Mouse (Mus musculus): ENCODE results near the gene Wnk4.
A peak's percentile ranks its signal among the peaks of the same experiment; 100 is the strongest.

The Wnk4 gene

DNA sequence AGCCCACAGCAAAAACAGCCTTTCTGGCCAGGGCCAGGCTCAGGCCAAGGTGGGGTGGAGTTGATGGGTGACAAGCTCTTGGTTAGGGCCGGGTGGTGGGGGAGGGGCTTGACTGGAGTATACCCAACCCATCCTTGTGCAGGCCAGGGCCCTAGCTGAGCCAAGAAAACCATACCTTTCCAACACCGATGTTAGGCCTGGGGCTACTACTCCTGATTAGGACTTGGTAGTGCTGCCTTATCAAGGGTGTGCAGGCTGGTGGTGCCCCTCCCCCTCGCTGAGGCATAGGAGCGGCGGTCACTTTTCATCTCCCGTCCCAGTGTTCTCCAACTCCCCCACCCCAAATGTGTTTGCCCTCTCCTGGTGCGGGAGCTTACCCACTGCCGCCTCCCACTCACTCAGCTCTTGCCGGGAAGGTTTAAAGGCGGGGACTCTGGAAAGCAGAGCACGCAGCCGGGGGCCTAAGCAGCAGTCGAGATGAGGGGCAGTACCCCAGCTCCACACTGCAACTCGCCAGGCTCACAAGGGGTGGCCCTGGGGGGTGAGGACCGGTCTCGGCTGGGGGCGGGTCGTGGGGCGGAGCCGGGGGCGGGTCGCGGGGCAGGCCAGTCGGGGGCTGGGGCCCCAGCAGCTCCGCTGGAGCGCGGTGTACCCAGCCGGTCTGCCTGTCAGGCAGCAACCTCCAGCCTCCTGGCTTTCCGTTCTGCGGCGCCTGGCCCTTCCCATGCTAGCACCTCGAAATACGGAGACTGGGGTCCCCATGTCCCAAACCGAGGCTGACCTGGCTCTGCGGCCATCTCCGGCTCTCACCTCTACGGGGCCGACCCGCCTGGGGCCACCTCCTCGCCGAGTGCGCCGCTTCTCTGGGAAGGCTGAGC is at the start of gene Wnk4:
TSS of gene Wnk4 (plus strand) at position 620 of the 878 bp plus-strand sequence.
- DNase-seq (ENCODE audit: low read depth, low spot score): peak; percentile 52

DNA sequence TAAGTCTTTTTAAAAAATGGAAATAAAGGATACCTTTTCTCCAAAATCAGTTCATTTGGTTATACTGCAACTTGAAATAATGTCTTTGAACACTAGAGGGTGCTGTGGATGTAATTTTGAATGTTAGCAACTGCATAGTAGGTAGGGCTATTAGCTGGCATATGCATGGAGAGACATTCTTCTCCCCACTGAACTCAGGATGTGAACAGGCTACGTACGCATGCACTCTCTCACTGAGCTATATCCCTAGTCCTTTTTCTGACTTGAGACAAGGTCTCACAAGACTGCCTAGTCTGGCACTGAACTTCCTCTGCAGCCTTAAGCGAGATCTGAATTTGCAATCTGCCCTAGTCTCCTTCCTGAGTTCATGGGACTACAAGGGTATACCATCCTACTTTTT is 48.4 kb upstream of the Wnk4 start:
- DNase-seq (ENCODE audit: low read depth, low spot score): peak; percentile 83

- DNase-seq (ENCODE audit: low read depth, low spot score): no peak
These were observed 43.4 kb upstream of the Wnk4 start for GRCm38 (mm10) chr11:101216936-101217335.

DNA sequence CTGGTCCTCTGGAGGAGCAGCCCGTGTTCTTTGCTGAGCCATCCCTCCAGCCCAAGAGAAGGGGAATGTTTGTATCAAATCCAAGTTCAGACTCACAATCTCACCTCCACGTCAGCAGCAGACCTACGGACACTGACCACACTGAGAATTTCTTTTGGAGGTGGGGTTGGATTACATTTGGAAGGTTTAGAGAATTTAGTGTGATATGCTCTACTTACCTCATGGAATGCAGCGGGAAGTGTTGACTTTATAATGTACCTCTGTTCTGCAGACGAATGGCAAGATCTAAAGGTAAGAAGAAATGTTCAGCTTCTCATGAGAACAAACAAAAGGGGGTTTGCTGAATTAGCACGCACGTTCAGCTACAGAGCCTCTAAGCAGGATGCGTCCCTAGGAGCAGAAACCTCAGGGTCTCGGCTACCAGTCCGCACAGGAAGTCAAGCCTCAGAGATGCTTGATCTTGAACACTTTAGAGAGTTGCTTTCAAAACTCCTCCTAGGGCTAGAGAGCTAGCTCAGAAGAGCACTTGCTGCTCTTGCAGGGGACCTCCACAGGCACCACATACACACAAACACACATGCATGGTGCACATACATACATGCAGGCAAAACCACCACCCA is 41.8 kb upstream of the Wnk4 start:
- no peak for DNase-seq (ENCODE audit: low read depth, low spot score)

DNA sequence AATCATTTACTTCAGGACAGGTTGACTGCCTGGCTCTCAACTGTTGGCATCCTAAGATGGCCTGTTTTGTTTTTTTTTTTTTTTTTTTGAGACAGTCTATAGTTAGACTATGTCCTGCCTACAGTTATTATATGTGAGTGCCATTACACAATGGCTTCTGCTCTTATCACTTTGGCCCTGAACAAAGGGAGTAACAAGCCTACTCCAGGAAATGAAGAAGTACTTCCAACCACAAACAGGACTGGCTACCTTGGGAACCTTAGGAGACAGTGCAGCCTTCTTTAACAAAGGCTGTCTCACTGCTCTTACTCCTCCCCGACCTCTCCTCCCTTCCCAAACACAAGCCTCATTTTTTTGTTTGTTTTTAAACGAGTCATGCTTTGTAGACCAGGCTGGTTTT is 39.5 kb upstream of the Wnk4 start:
- no peak for DNase-seq (ENCODE audit: low read depth, low spot score)

DNA sequence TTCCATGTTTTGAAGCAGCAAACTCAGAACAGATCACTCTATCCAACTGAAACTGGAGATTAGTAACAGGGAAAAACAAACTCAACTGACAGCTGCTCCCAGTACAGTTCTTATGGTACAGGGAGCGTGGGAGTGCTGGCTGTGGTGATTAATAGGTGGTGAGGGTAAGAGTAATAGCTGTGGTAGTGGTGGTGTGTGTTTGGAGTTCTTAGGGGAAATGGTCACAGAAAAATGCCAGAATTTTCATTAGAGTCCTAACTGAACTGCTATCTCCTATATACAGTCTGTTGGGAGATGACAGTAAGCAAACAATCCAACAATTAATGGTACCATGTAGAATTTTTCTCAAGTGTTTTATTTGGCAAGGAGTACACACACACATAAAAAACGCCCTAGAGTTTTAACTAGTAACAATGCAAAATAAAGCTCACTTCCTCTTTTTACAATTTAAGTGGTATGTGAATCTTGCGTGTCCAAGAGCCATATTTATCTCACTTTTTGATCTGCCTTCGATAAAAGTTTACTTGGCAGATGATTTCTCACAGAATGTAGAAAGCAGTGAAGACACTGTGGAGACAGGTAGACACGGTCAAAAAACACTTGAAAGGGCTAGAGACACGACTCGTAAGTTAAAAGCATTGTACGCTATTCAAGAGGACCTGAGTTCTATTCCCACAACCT is 38.9 kb upstream of the Wnk4 start:
- peak; percentile 18 for DNase-seq (ENCODE audit: low read depth, low spot score)

GRCm38 (mm10) chr11:101224337-101224736 is 36.0 kb upstream of the Wnk4 start:
- DNase-seq (ENCODE audit: low read depth, low spot score): no peak

GRCm38 (mm10) chr11:101225331-101226064 is 34.9 kb upstream of the Wnk4 start:
- peak; percentile 15 for DNase-seq (ENCODE audit: low read depth, low spot score)

DNA sequence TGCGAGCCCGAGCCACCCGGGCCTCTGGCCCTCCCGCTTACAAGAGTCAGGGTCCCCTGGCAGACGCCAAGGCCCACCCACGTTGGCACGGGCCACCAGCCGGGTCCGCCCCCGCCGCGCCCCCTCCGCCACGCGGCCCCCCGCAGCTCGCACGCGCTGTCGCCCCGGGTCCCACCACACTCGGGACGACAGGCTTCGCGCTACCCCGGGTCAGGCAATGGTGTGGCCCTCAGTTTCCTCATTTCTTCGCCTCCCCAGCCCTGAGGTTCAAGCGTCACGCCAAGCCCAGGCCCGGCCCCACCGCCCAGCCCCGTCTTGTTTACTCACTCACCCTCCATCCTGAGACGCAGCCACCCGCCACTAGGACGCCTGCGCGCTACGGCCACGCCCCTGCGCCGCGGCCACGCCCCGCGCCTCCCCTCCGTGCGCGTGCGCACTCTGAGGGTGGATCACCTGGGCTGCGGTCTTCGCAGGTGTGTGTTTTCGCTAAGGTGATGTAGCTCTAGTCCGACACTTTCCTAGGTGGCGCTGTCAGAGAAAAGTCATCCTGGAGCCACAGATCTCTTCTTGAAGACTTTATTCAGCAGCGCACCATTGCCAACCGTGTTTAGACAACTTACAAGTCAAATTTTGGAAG is 34.2 kb upstream of the Wnk4 start, which contains the start of gene Ezh1:
TSS of gene Ezh1 (minus strand) at position 399 of the 637 bp plus-strand sequence.
- DNase-seq (ENCODE audit: low read depth, low spot score): peak; percentile 89

DNA sequence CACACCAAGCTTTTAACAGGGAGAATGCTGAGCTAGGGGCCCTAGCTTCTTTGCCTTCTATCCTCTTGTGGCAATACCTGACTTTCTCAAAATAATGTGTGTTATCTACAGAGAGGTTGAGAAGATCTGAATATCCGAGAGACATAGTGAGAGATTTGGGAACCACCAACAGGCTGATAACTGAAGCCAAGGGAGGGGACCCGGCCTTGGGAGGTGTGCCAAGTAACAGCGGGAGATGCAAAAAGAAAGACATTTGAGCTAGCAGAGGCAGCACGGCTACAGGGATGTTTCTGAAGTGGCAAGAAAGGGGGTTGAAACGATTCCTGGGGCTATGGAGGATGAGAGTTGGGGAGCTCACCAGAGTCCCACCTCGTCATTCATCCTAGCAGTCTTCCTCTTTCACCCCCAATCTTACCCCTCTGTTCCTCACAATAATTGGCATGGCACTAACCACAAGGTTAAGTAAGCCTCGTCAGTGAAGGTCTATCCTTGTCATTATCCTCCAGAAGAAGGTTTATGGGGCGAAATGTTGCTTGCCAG is 30.9 kb upstream of the Wnk4 start:
- no peak for DNase-seq (ENCODE audit: low read depth, low spot score)

DNA sequence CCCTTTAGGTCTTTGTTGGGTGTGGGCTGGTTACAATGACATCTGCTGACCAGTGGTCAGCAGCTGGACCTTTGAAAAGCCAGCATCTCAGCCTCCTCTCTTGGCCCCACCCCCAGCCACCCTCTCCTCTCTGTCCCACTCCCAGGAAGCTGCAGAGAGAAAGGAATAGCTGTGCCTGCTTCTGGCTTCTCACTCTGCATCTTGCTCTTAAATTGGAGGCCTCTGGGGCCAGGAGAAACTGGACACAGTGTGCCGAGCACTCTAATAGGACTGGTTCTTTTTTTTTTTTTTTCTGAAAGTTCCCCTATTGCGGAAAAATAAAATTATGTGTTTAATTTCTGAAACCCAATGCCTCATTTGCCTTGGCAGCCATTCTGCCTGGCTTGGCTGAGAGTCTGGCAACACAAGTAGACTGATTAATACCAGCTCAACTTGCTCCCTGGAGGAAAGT is 30.3 kb upstream of the Wnk4 start:
- peak; percentile 37 for DNase-seq (ENCODE audit: low read depth, low spot score)

GRCm38 (mm10) chr11:101230526-101230925 is 29.8 kb upstream of the Wnk4 start:
- peak; percentile 20 for DNase-seq (ENCODE audit: low read depth, low spot score)

- DNase-seq (ENCODE audit: low read depth, low spot score): peak; percentile 47
These were observed 29.1 kb upstream of the Wnk4 start for GRCm38 (mm10) chr11:101230991-101231871.

DNA sequence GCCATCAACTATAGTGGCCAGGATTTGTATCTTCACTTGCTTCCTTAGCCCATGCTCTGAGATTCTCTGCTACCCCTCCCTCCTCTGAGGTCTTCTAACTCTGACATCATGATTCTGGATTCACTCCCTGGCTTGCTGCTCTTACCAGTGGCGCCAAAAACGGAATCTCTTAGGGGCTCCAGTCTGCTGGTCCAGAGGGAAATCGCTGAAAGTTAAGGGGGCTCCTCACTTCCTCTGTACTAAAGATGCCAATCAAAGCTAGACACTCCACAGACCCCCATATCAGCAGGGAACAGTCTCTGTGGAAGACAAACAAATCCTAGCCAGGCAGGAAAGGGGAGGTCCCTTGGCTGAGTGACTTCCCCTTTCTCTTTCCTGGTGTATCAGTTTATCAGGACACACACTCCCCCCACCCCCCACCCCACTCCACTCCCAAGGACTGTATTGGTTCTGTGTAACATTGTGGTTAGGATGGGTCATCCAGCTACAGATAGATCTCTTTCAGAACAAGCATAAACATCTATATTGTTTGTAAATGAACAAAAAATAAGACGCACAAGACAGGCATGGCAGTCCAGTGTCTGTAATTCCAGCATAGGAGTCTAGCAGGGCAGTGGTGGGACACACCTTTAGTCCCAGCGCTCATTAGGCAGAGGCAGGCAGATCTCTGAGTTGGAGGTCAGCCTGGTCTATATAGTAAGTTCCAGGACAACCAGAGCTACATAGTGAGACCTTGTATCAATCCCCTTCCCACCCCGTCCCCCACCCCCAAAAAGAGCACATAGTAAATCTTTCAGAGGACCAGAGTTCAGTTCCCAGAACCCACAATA is 28.1 kb upstream of the Wnk4 start:
- DNase-seq (ENCODE audit: low read depth, low spot score): no peak

- DNase-seq (ENCODE audit: low read depth, low spot score): no peak
These were observed 27.1 kb upstream of the Wnk4 start for GRCm38 (mm10) chr11:101233240-101233639.

DNA sequence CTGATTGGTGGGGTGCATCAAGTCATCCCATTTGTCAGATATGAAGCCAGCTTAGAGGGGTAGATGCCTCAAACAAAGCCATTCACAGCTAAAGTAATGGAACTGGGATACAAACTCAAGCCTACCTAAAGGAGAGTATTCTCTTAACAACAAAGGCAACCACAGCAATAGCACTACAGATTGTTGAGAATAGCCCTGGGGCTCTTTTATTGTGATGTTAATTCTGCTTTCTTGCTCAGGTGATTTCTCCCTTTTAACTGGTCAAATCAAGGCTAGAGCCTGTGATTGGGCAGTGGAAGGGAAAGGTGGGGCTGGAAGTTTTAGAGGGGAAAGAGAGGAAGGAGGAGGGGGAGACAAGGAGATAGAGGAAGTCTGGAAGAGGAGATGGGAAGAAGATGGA is 26.2 kb upstream of the Wnk4 start:
- DNase-seq (ENCODE audit: low read depth, low spot score): no peak

DNA sequence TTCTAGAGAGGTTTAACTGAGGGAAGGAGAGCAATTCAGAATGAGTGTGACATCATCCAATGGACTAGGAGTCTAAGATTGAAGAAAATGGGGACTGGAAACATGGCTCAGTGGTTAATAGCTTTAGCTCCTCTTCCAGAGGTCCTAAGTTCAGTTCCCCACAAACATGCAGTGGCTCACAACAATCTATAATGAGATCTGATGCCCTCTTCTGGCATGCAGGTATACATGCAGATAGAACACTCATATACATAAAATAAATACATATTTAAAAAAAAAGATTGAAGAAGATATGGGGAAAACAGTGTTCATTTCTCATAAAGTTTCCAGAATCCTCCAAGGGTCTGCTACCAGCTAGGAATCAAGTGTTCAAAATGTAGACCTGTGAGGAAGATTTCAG is 24.9 kb upstream of the Wnk4 start:
- DNase-seq (ENCODE audit: low read depth, low spot score): no peak

GRCm38 (mm10) chr11:101236782-101237181 is 23.6 kb upstream of the Wnk4 start:
- no peak for DNase-seq (ENCODE audit: low read depth, low spot score)

DNA sequence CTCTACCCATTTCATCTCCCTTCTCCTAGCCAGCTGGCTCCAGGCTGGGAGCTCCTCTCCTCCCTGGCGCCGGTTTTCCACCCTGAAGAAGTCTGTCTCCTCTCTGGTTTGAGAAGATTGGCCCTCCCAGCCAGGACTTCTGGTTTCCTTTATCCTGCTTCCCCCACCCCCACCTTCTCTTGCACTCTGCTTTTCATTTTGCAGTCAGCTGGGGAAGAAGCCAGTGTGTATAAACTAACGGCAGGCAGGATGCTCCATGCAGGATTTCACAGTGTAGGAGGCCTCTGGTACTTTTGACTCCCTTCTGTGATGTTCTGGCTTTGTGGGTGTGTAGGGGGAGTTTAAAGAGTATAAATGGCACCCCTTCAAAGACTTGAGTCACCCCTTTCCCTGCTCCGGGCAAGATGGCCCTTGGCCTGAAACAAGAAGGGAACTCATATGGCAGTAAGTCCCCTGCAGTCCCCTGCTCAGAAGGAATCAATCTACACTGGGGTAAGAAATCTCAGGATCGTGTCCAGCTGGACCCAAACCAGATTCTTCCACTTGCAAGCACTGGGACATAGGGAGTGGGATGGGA is 22.2 kb upstream of the Wnk4 start:
- DNase-seq (ENCODE audit: low read depth, low spot score): peak; percentile 79
